Mouse (Mus musculus) hindbrain, embryonic 13.5 days (tissue): ENCODE results near the gene Krtcap2. TPM values are rescaled to one million over a fixed set of nuclear protein-coding genes. Genes with fewer than 3 reads are reported as not detected.

Experiments used
- ATAC-seq: fragments of 200-750 bp; cut with Nextera tagmentation; 2 replicates; pipeline ENCODE4 v1.8.0; 2017; ENCODE audit warnings: moderate TSS enrichment; ENCODE audit not compliant: low FRiP score
- H3K27ac ChIP-seq: fragments of 300-500 bp; sonication (generic); 2 replicates; pipeline ENCODE4 v1.5.1; 2015; ENCODE audit warnings: inconsistent platforms, mild to moderate bottlenecking, moderate library complexity
- H3K27me3 ChIP-seq: fragments of 300-500 bp; sonication (generic); 2 replicates; pipeline ENCODE4 v1.6.1; 2015; ENCODE audit warnings: mild to moderate bottlenecking, inconsistent platforms
- H3K36me3 ChIP-seq: fragments of 300-500 bp; sonication (generic); 2 replicates; pipeline ENCODE4 v1.6.1; 2015; ENCODE audit warnings: mild to moderate bottlenecking, inconsistent platforms
- H3K4me1 ChIP-seq: fragments of 300-500 bp; sonication (generic); replicated peaks from 2 replicates; pipeline ENCODE4 v1.6.1; 2015; ENCODE audit warnings: inconsistent platforms
- H3K4me2 ChIP-seq: fragments of 300-500 bp; sonication (generic); 2 replicates; pipeline ENCODE4 v1.6.1; 2015; ENCODE audit warnings: inconsistent platforms, mild to moderate bottlenecking, moderate library complexity
- H3K4me3 ChIP-seq: fragments of 300-500 bp; sonication (generic); 2 replicates; pipeline ENCODE4 v1.5.1; 2015; ENCODE audit warnings: mild to moderate bottlenecking, inconsistent platforms
- H3K9ac ChIP-seq: fragments of 300-500 bp; sonication (generic); 2 replicates; pipeline ENCODE4 v1.6.1; 2015; ENCODE audit warnings: mild to moderate bottlenecking, inconsistent platforms
- H3K9me3 ChIP-seq: fragments of 300-500 bp; sonication (generic); 2 replicates; pipeline ENCODE4 v1.6.1; 2016; ENCODE audit warnings: inconsistent platforms
- WGBS: fragments of 180-500 bp; shearing (Covaris S2); methylation state at CpG from one replicate; pipeline ENCODE4 v1.1.7; 2015; 5-methylcytosine and 5-hydroxymethylcytosine counted together
- polyA plus RNA-seq: library from polyadenylated mRNA; unstranded; fragments of >200 nt; fragmentation: Nextera tagmentation; extraction: Ambion mirVana; gene quantifications from 2 replicates; pipeline ENCODE4 v1.2.1, GENCODE M21; 2015

Gene Krtcap2
- polyA plus RNA-seq, 1 experiment from 2014 or later = 209 TPM

- H3K27me3 ChIP-seq = no peaks in the 10 kb centered on the region
- no peak for ATAC-seq
- H3K4me1 ChIP-seq = peaks cover 20% of the 10 kb centered on the region
- H3K4me2 ChIP-seq = no peak overlapping the region
- peaks cover 90% of the 10 kb centered on the region for H3K36me3 ChIP-seq
- 72% methylated on average over 8 of the region's 12 CpGs for WGBS
- no peak overlapping the region for H3K27ac ChIP-seq
- no peak overlapping the region for H3K9ac ChIP-seq
- no peak overlapping the region for H3K4me3 ChIP-seq
- no peaks in the 10 kb centered on the region for H3K9me3 ChIP-seq
These were observed 7.3 kb upstream of the Krtcap2 start for GRCm38 (mm10) chr3:89238494-89238893.

GRCm38 (mm10) chr3:89242331-89242895 is 3.4 kb upstream of the Krtcap2 start:
- no peaks in the 10 kb centered on the region for H3K27me3 ChIP-seq
- peaks cover 43% of the 10 kb centered on the region for H3K4me1 ChIP-seq
- no peak overlapping the region for H3K9ac ChIP-seq
- H3K36me3 ChIP-seq = peaks cover 51% of the 10 kb centered on the region
- peak overlapping the region; percentile 93 for H3K4me2 ChIP-seq
- no peaks in the 10 kb centered on the region for H3K9me3 ChIP-seq
- peak overlapping the region; percentile 72; the same call in 1 of the 2 replicates for H3K4me3 ChIP-seq
- 70% methylated on average over 9 of the region's 9 CpGs for WGBS
- H3K27ac ChIP-seq = no peak overlapping the region
- ATAC-seq = no peak

- Histone ChIP-seq H3K4me1 (peaks cover 50% of the 10 kb centered on the region), H3K4me2 (peak overlapping the region; percentile 93), H3K9ac (peak overlapping the region; percentile 88), H3K27ac (peak overlapping the region; percentile 98), H3K27me3 (no peaks in the 10 kb centered on the region), H3K4me3 (peak overlapping the region; percentile 72), H3K36me3 (peaks cover 42% of the 10 kb centered on the region), H3K9me3 (no peaks in the 10 kb centered on the region)
- 15% methylated on average over 14 of the region's 14 CpGs for WGBS
- ATAC-seq = 0 out of 2 replicates have a peak, but pooled peaks have one; percentile 9
These were observed 2.2 kb upstream of the Krtcap2 start for GRCm38 (mm10) chr3:89243609-89244008.

- peak overlapping the region; percentile 98 for H3K27ac ChIP-seq
- H3K4me3 ChIP-seq = peak overlapping the region; percentile 72
- H3K9me3 ChIP-seq = no peaks in the 10 kb centered on the region
- H3K9ac ChIP-seq = peak overlapping the region; percentile 88
- 12% methylated on average over 25 of the region's 25 CpGs for WGBS
- ATAC-seq = peak; percentile 47
- peak overlapping the region; percentile 93 for H3K4me2 ChIP-seq
- H3K4me1 ChIP-seq = peaks cover 50% of the 10 kb centered on the region
- peaks cover 41% of the 10 kb centered on the region for H3K36me3 ChIP-seq
- no peaks in the 10 kb centered on the region for H3K27me3 ChIP-seq
These were observed 1.4 kb upstream of the Krtcap2 start for GRCm38 (mm10) chr3:89244158-89244981.

GRCm38 (mm10) chr3:89244982-89245687 is 631 bp upstream of the Krtcap2 start:
- under 1% methylated on average over 15 of the region's 26 CpGs for WGBS
- H3K4me1 ChIP-seq = peaks cover 50% of the 10 kb centered on the region
- no peaks in the 10 kb centered on the region for H3K27me3 ChIP-seq
- H3K27ac ChIP-seq = peak overlapping the region; percentile 98
- no peaks in the 10 kb centered on the region for H3K9me3 ChIP-seq
- H3K4me3 ChIP-seq = peak overlapping the region; percentile 72
- ATAC-seq = peak; percentile 67
- H3K4me2 ChIP-seq = peak overlapping the region; percentile 93
- peak overlapping the region; percentile 88 for H3K9ac ChIP-seq
- peaks cover 40% of the 10 kb centered on the region for H3K36me3 ChIP-seq

GRCm38 (mm10) chr3:89246261-89247100 is 715 bp downstream of the Krtcap2 start, which contains the start of gene Trim46:
Gene Trim46 (minus strand): TSS chr3:89246309.
- Histone ChIP-seq H3K9me3 (no peaks in the 10 kb centered on the region), H3K4me3 (peak within 1 kb of the TSS; percentile 72), H3K27me3 (no peaks in the 10 kb centered on the region), H3K27ac (peak within 1 kb of the TSS; percentile 98), H3K4me2 (peak within 1 kb of the TSS; percentile 93), H3K9ac (peak within 1 kb of the TSS; percentile 88), H3K36me3 (peaks cover 26% of the 10 kb centered on the region), H3K4me1 (peaks cover 62% of the 10 kb centered on the region)
- peak; percentile 49 for ATAC-seq
- under 1% methylated on average over 42 of the region's 42 CpGs for WGBS

- peak overlapping the region; percentile 88; the same call in 1 of the 2 replicates for H3K9ac ChIP-seq
- H3K4me1 ChIP-seq = peaks cover 58% of the 10 kb centered on the region
- no peak overlapping the region for H3K27ac ChIP-seq
- no peak for ATAC-seq
- H3K36me3 ChIP-seq = peaks cover 17% of the 10 kb centered on the region
- H3K27me3 ChIP-seq = peaks cover 3% of the 10 kb centered on the region; the same call in 1 of the 2 replicates
- no peaks in the 10 kb centered on the region for H3K9me3 ChIP-seq
- peak overlapping the region; percentile 93 for H3K4me2 ChIP-seq
- WGBS = 87% methylated on average over 4 of the region's 4 CpGs
- H3K4me3 ChIP-seq = peak overlapping the region; percentile 72
These were observed 1.7 kb downstream of the Krtcap2 start for GRCm38 (mm10) chr3:89247466-89247865.

- H3K9ac ChIP-seq = no peak overlapping the region
- H3K4me1 ChIP-seq = peaks cover 38% of the 10 kb centered on the region
- no peak overlapping the region for H3K27ac ChIP-seq
These were observed 4.8 kb downstream of the Krtcap2 start for GRCm38 (mm10) chr3:89250435-89251040.

GRCm38 (mm10) chr3:89251365-89251895 is 5.7 kb downstream of the Krtcap2 start:
- Histone ChIP-seq H3K36me3 (peaks cover 16% of the 10 kb centered on the region), H3K27ac (no peak overlapping the region), H3K4me3 (no peak overlapping the region), H3K4me1 (peaks cover 32% of the 10 kb centered on the region), H3K9ac (peak overlapping the region; percentile 5; the same call in 1 of the 2 replicates), H3K4me2 (peak overlapping the region; percentile 33), H3K27me3 (peaks cover 10% of the 10 kb centered on the region; the same call in 1 of the 2 replicates), H3K9me3 (no peaks in the 10 kb centered on the region)
- peak; percentile 12; the same call in 1 of the 2 replicates for ATAC-seq
- 14% methylated on average over 17 of the region's 17 CpGs for WGBS

More at GRCm38 (mm10) chr3:89250435-89251040, 4.8 kb downstream of the Krtcap2 start:
- Histone ChIP-seq H3K36me3 (peaks cover 16% of the 10 kb centered on the region), H3K9me3 (no peaks in the 10 kb centered on the region), H3K27me3 (peaks cover 7% of the 10 kb centered on the region; the same call in 1 of the 2 replicates), H3K4me3 (no peak overlapping the region), H3K4me2 (no peak overlapping the region)
- no peak for ATAC-seq
- WGBS = 25% methylated on average over 7 of the region's 7 CpGs

- Histone ChIP-seq H3K27ac (no peak overlapping the region), H3K9me3 (no peaks in the 10 kb centered on the region), H3K27me3 (peaks cover 10% of the 10 kb centered on the region; the same call in 1 of the 2 replicates), H3K9ac (no peak overlapping the region), H3K36me3 (0 out of 2 replicates have a peak, but pooled peaks cover under 1% of the 10 kb centered on the region), H3K4me3 (no peak overlapping the region), H3K4me2 (no peak overlapping the region), H3K4me1 (peaks cover 18% of the 10 kb centered on the region)
- WGBS = 89% methylated on average over 5 of the region's 5 CpGs
- ATAC-seq = no peak
These were observed 9.2 kb downstream of the Krtcap2 start for GRCm38 (mm10) chr3:89254994-89255393.

- 81% methylated on average over 5 of the region's 5 CpGs for WGBS
These were observed 10.4 kb downstream of the Krtcap2 start for GRCm38 (mm10) chr3:89256177-89256576.

More at GRCm38 (mm10) chr3:89256177-89256576, 10.4 kb downstream of the Krtcap2 start:
- H3K27me3 ChIP-seq = peaks cover 10% of the 10 kb centered on the region; the same call in 1 of the 2 replicates
- H3K4me1 ChIP-seq = peaks cover 8% of the 10 kb centered on the region
- H3K27ac ChIP-seq = no peak overlapping the region
- ATAC-seq = no peak
- H3K9me3 ChIP-seq = no peaks in the 10 kb centered on the region
- H3K4me2 ChIP-seq = no peak overlapping the region
- H3K36me3 ChIP-seq = no peaks in the 10 kb centered on the region
- H3K4me3 ChIP-seq = no peak overlapping the region
- no peak overlapping the region for H3K9ac ChIP-seq
